In genomic region chr11:76821353-76821752, GRCm38 (mm10) we compare ENCODE assay signal across 13 mouse cellular contexts.
"Had no signal": no experiment of that assay in that cellular context is flagged by ENCODE, and none has a peak within 500 bp of the region (broad histone marks: within the 10 kb centered on the region; RNA-seq: fewer than 3 reads in every experiment).

No protein-coding gene starts in this region.

- H3K4me3 ChIP-seq: left cerebral cortex, adult 2 months; limb, embryonic 10.5 days; megakaryocyte, embryonic 14.5 days; midbrain, embryonic 12.5 days had no signal

- DNase-seq: kidney, adult 11 months; kidney, postnatal 25 days; lung, embryonic 14.5 days; lung, postnatal 10 days; lung, postnatal 4 days; right cerebral cortex, postnatal 14 days; thymus, adult 18-20 months; thymus, postnatal 14 days had no signal

- H3K4me1 ChIP-seq: midbrain, embryonic 12.5 days had no signal

- H3K36me3 ChIP-seq: limb, embryonic 10.5 days; midbrain, embryonic 12.5 days had no signal

- H3K4me2 ChIP-seq: lung, embryonic 14.5 days; midbrain, embryonic 12.5 days had no signal

- H3K9ac ChIP-seq: lung, embryonic 14.5 days; midbrain, embryonic 12.5 days had no signal

- ATAC-seq: inflammation-experienced regulatory T-cells, adult 6 months had no signal

- H3K27ac ChIP-seq: left cerebral cortex, adult 2 months; limb, embryonic 10.5 days; midbrain, embryonic 12.5 days had no signal

- H3K9me3 ChIP-seq: limb, embryonic 10.5 days; megakaryocyte, embryonic 14.5 days; midbrain, embryonic 12.5 days had no signal

- H3K27me3 ChIP-seq: megakaryocyte, embryonic 14.5 days; midbrain, embryonic 12.5 days had no signal
